Mouse (Mus musculus): Measurements from ENCODE around the gene Gm5901. TPM values are rescaled to one million over a fixed set of nuclear protein-coding genes. Genes with fewer than 3 reads are reported as not detected.

Gm5901 gene
- total and polyA plus RNA-seq, 2 experiments from 2014 or later, result not detected

DNA sequence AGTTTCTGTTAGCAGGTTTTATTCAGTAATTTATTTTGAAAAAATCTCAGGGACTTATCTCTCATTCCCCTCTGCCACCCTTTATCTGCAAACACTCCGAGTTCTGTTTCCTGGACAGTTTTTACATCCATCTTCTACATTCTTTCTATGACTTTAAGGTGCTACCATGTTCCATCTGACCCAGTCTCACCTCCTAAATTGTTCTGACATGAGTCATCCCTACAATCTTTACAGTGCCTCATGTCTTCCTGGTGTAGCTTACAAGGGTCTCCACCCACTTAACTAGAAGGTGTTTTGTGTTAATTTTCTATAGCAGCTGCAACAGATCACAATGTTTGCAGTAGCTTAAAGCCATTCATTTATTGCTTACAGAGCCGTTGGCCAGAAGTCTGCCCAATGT is 46.1 kb downstream of the Gm5901 start:
- no peak for TF ChIP-seq CTCF (IDR thresholded peaks at IDR 0.05; ENCODE audit: low read depth)
- Histone ChIP-seq H3K4me1 (ENCODE audit: insufficient read depth) (no peaks in the 10 kb centered on the region), H3K4me3 (ENCODE audit: low read depth, low read length) (no peak overlapping the region), H3K9ac (no peak overlapping the region), H3K27me3 (ENCODE audit: insufficient read depth, low read length) (no peaks in the 10 kb centered on the region), H3K4me2 (ENCODE audit: low read depth) (no peak overlapping the region), H3K9me3 (ENCODE audit: low read length) (no peaks in the 10 kb centered on the region), H3K27ac (ENCODE audit: low read depth, low read length) (no peak overlapping the region), H3K36me3 (ENCODE audit: insufficient read depth) (no peaks in the 10 kb centered on the region)
- ATAC-seq, result no peak
- 64% methylated on average over 2 of the region's 2 CpGs for WGBS
- DNase-seq, result no peak

DNA sequence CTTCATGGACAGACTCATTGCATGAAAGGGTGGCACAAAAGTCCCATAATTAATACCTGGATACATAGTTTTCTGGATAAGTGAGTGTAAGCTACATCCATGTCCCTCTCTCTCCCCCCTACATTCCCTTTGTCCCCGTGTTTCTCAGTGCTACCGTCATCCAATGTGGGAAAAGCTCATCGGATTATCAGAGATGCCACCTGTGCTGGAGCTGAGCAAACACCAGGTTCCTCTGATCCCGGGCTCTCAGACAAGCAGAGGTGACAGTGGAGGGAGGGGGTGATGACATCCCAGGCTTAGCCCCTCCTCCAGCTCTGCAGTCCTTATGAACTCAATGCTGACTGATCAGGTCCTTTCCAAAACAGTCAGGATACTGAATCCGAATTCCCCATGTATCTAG is 49.5 kb downstream of the Gm5901 start:
- H3K4me1 ChIP-seq (ENCODE audit: insufficient read depth), result no peaks in the 10 kb centered on the region
- no peak overlapping the region for H3K4me3 ChIP-seq (ENCODE audit: low read depth, low read length)
- 36% methylated on average over 5 of the region's 5 CpGs for WGBS
- H3K36me3 ChIP-seq (ENCODE audit: insufficient read depth), result no peaks in the 10 kb centered on the region
- DNase-seq (no peak), ATAC-seq (no peak)
- H3K27ac ChIP-seq (ENCODE audit: low read depth, low read length), result no peak overlapping the region
- H3K9me3 ChIP-seq (ENCODE audit: low read length), result no peaks in the 10 kb centered on the region
- no peak overlapping the region for H3K4me2 ChIP-seq (ENCODE audit: low read depth)
- H3K27me3 ChIP-seq (ENCODE audit: insufficient read depth, low read length), result no peaks in the 10 kb centered on the region; the same call in 1 of the 2 replicates
- no peak for TF ChIP-seq CTCF (IDR thresholded peaks at IDR 0.05; ENCODE audit: low read depth)
- H3K9ac ChIP-seq, result no peak overlapping the region

DNA sequence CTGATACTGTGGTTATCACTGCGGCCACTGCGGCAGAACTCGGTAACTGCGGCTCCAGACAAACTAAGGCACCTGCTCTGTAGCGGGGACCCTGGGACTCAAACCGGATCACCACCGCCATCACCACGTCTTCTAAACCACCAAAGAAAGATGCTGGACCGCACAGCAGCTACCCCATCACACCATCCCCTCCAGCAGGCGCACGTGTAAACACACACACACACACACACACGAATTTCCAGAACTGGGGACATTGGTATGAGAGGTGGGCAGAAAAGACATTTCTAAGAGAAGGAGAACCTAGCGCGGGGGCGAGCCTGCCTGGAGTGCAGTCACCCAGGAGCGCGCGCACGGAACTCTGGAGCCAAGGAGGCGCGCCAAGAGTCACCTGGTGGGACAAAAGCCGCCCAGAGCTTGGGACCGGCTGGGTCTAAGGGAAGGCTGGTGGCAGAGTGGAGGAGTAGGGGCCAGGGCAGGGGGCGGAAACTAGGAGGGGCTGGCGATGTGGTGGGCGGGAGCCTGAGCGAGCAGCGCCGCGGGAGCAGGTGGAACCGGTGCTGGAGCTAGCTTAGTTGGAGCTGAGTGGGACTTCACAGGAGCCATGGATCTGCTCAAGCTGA is 50.7 kb downstream of the Gm5901 start, which contains the start of gene Cckbr:
TSS of gene Cckbr (plus strand) at position 308 of the 620 bp plus-strand sequence.
- Histone ChIP-seq H3K9me3 (ENCODE audit: low read length) (no peaks in the 10 kb centered on the region), H3K4me1 (ENCODE audit: insufficient read depth) (no peaks in the 10 kb centered on the region), H3K36me3 (ENCODE audit: insufficient read depth) (no peaks in the 10 kb centered on the region), H3K9ac (peak within 1 kb of the TSS; percentile 58), H3K27me3 (ENCODE audit: insufficient read depth, low read length) (no peaks in the 10 kb centered on the region; the same call in 1 of the 2 replicates), H3K4me2 (ENCODE audit: low read depth) (peak within 1 kb of the TSS; percentile 90), H3K27ac (ENCODE audit: low read depth, low read length) (no peak within 1 kb of the TSS), H3K4me3 (ENCODE audit: low read depth, low read length) (peak within 1 kb of the TSS; percentile 53)
- 2% methylated on average over 31 of the region's 31 CpGs for WGBS
- DNase-seq (peak; percentile 47), ATAC-seq (peak; percentile 77)
- no peak for TF ChIP-seq CTCF (IDR thresholded peaks at IDR 0.05; ENCODE audit: low read depth)

DNA sequence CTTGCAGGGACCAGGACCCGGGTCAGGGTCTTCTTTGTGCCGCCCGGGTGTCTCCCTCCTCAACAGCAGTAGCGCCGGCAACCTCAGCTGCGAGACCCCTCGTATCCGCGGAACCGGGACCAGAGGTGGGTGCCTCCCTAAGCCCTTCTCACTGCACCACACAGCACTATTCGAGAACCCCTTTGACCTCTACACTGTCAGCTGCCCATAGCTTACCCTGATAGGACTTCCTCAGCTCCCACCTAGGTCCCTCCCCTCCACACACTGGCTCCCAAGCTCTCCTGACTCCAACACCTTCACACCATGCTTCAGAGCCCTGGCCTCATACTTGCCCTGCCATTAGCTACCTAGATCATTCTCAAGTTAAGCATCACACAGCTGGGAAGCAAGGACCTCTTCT is 51.2 kb downstream of the Gm5901 start:
- Histone ChIP-seq H3K9ac (peak overlapping the region; percentile 58), H3K27me3 (ENCODE audit: insufficient read depth, low read length) (no peaks in the 10 kb centered on the region; the same call in 1 of the 2 replicates), H3K9me3 (ENCODE audit: low read length) (no peaks in the 10 kb centered on the region), H3K4me2 (ENCODE audit: low read depth) (peak overlapping the region; percentile 90), H3K4me1 (ENCODE audit: insufficient read depth) (no peaks in the 10 kb centered on the region), H3K27ac (ENCODE audit: low read depth, low read length) (no peak overlapping the region), H3K4me3 (ENCODE audit: low read depth, low read length) (peak overlapping the region; percentile 53), H3K36me3 (ENCODE audit: insufficient read depth) (no peaks in the 10 kb centered on the region)
- TF ChIP-seq CTCF (IDR thresholded peaks at IDR 0.05; ENCODE audit: low read depth), result no peak
- 6% methylated on average over 11 of the region's 11 CpGs for WGBS
- DNase-seq, result peak; percentile 20
- ATAC-seq, result peak; percentile 37

Other genes starting within 250 kb of the Gm5901 start
- gene Olfr683, start 228.0 kb upstream of the Gm5901 start, total RNA-seq (2014; rRNA removed), result not detected in 2 replicates
- not detected in 2 replicates for gene Olfr683, start 228.0 kb upstream of the Gm5901 start, polyA plus RNA-seq (2015; fragmentation: Nextera tagmentation; extraction: Ambion mirVana)
- not detected in 2 replicates for gene Olfr684, start 211.4 kb upstream of the Gm5901 start, total RNA-seq (2014; rRNA removed)
- gene Olfr684, start 211.4 kb upstream of the Gm5901 start, polyA plus RNA-seq (2015; fragmentation: Nextera tagmentation; extraction: Ambion mirVana), result not detected in 2 replicates
- gene Olfr685, start 189.0 kb upstream of the Gm5901 start, total RNA-seq (2014; rRNA removed), result not detected in 2 replicates
- gene Olfr685, start 189.0 kb upstream of the Gm5901 start, polyA plus RNA-seq (2015; fragmentation: Nextera tagmentation; extraction: Ambion mirVana), result not detected in 2 replicates
- not detected in 2 replicates for gene Olfr686, start 167.6 kb upstream of the Gm5901 start, total RNA-seq (2014; rRNA removed)
- not detected in 2 replicates for gene Olfr686, start 167.6 kb upstream of the Gm5901 start, polyA plus RNA-seq (2015; fragmentation: Nextera tagmentation; extraction: Ambion mirVana)
- not detected in 2 replicates for gene Olfr688, start 86.9 kb upstream of the Gm5901 start, total RNA-seq (2014; rRNA removed)
- gene Olfr688, start 86.9 kb upstream of the Gm5901 start, polyA plus RNA-seq (2015; fragmentation: Nextera tagmentation; extraction: Ambion mirVana), result not detected in 2 replicates
- gene Olfr689, start 63.9 kb upstream of the Gm5901 start, total RNA-seq (2014; rRNA removed), result not detected in 2 replicates
- gene Olfr689, start 63.9 kb upstream of the Gm5901 start, polyA plus RNA-seq (2015; fragmentation: Nextera tagmentation; extraction: Ambion mirVana), result not detected in 2 replicates
- gene Olfr690, start 40.9 kb upstream of the Gm5901 start, total RNA-seq (2014; rRNA removed), result 0.10 TPM in 1 of 2 replicates, not detected in the other
- gene Olfr690, start 40.9 kb upstream of the Gm5901 start, polyA plus RNA-seq (2015; fragmentation: Nextera tagmentation; extraction: Ambion mirVana), result not detected in 2 replicates
- gene Olfr691, start 32.8 kb upstream of the Gm5901 start, total RNA-seq (2014; rRNA removed), result not detected in 2 replicates
- gene Olfr691, start 32.8 kb upstream of the Gm5901 start, polyA plus RNA-seq (2015; fragmentation: Nextera tagmentation; extraction: Ambion mirVana), result not detected in 2 replicates
- gene Olfr692, start 6.8 kb upstream of the Gm5901 start, total RNA-seq (2014; rRNA removed), result not detected in 2 replicates
- not detected in 2 replicates for gene Olfr692, start 6.8 kb upstream of the Gm5901 start, polyA plus RNA-seq (2015; fragmentation: Nextera tagmentation; extraction: Ambion mirVana)
- 28.0 and 42.1 TPM in 2 replicates for gene Fam160a2, start 25.0 kb downstream of the Gm5901 start, total RNA-seq (2014; rRNA removed)
- 27.7 and 36.9 TPM in 2 replicates for gene Fam160a2, start 25.0 kb downstream of the Gm5901 start, polyA plus RNA-seq (2015; fragmentation: Nextera tagmentation; extraction: Ambion mirVana)
- 0.29 and 0.38 TPM in 2 replicates for gene Cnga4, start 29.5 kb downstream of the Gm5901 start, total RNA-seq (2014; rRNA removed)
- 0.10 and 0.18 TPM in 2 replicates for gene Cnga4, start 29.5 kb downstream of the Gm5901 start, polyA plus RNA-seq (2015; fragmentation: Nextera tagmentation; extraction: Ambion mirVana)
- 3.5 and 6.2 TPM in 2 replicates for gene Cckbr, start 50.7 kb downstream of the Gm5901 start, total RNA-seq (2014; rRNA removed)
- 3.2 and 5.1 TPM in 2 replicates for gene Cckbr, start 50.7 kb downstream of the Gm5901 start, polyA plus RNA-seq (2015; fragmentation: Nextera tagmentation; extraction: Ambion mirVana)
- 28.6 and 30.9 TPM in 2 replicates for gene Cavin3, start 107.3 kb downstream of the Gm5901 start, total RNA-seq (2014; rRNA removed)
- gene Cavin3, start 107.3 kb downstream of the Gm5901 start, polyA plus RNA-seq (2015; fragmentation: Nextera tagmentation; extraction: Ambion mirVana), result 31.7 and 33.5 TPM in 2 replicates
- 100 and 124 TPM in 2 replicates for gene Smpd1, start 179.3 kb downstream of the Gm5901 start, total RNA-seq (2014; rRNA removed)
- gene Smpd1, start 179.3 kb downstream of the Gm5901 start, polyA plus RNA-seq (2015; fragmentation: Nextera tagmentation; extraction: Ambion mirVana), result 88.8 and 100 TPM in 2 replicates
- gene Apbb1, start 206.6 kb downstream of the Gm5901 start, total RNA-seq (2014; rRNA removed), result 451 and 455 TPM in 2 replicates
- gene Apbb1, start 206.6 kb downstream of the Gm5901 start, polyA plus RNA-seq (2015; fragmentation: Nextera tagmentation; extraction: Ambion mirVana), result 329 and 350 TPM in 2 replicates
- gene Hpx, start 225.1 kb downstream of the Gm5901 start, total RNA-seq (2014; rRNA removed), result not detected in 2 replicates
- gene Hpx, start 225.1 kb downstream of the Gm5901 start, polyA plus RNA-seq (2015; fragmentation: Nextera tagmentation; extraction: Ambion mirVana), result 0.17 and 0.21 TPM in 2 replicates

All from forebrain, postnatal 0 days (tissue).